Mouse (Mus musculus): ENCODE data around the gene Hcls1. TPM values are rescaled to one million over a fixed set of nuclear protein-coding genes. Genes with fewer than 3 reads are reported as not detected.

The Hcls1 gene
- total RNA-seq, 2 experiments from 2014 or later: 7.0 to 7.1 TPM

- no peak for DNase-seq
Measured at GRCm38 (mm10) chr16:36930231-36931136, 4.3 kb upstream of the Hcls1 start.

DNA sequence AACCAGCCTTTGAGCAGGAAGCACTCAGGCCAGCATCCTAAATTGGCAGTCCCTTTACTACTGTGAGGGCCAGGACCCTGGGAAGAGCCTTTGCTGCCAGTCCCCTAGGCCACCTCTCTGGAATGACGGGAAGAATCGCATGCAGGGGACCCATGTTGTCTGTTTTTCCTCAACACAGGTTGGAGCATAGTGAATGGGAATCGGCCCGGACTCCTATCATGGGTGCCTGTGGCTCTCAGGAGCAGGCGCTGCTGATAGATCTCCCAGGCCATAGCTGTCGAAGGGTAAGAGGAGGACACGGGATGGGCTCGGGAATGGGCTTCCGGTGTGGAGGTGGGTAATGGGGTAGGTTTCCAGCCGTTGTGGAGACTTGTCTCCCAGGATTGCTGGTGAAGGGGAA lies 3.4 kb upstream of the Hcls1 start:
- no peak for DNase-seq

GRCm38 (mm10) chr16:36931976-36932375 lies 2.8 kb upstream of the Hcls1 start:
- DNase-seq: no peak

DNA sequence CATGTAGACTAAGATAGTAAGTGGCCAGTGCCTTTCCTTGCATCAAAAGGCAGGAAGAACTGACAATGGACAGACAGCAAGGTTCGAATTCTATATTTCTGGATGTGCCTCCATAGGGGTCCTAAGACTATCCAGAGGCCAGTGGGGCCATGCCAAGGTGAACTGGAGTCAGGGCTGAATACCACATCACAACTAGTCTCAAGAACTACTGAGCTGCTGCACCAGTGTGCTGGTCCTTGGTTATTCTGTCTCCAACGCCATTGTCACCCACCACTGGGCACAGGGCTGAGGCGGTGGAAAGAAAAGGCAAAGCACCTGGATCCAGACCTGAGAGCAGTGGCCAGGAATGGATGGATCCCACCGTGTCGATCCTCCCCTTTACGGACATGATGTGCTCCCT lies 2.2 kb upstream of the Hcls1 start:
- no peak for DNase-seq

DNA sequence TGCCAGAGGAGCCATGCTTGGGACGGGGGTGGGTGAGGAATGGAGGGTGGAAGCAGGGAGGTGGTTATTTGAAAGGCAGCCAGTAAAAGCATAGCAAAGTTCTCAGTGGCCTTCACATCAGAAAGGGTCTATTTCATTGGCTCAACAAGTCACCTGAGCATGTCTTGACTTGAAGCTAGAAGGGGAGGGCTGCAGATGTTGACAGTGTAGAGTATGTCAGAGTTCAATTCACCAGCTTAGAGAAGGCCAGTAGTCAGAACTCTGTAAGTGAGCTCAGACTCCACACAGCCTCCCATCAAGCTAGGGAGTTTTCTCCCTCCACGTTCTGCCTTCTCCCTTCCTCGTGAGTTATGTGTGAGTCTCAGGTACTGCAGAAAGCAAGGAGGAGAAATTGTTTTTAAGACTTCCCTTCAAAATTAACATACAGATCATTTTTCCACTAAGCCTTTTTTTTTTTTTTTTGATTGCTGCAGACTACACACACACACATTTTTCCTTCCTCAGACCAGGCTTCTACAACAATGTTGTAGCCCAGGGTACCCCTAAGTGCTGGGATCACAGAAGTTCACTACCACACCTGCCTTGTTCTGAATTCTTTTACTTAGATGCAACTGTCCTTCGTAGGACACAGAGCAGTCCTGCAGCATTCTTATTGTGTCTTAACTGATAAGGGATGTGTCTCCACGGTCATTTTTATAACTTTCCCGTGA lies 497 bp upstream of the Hcls1 start:
- DNase-seq: no peak

DNA sequence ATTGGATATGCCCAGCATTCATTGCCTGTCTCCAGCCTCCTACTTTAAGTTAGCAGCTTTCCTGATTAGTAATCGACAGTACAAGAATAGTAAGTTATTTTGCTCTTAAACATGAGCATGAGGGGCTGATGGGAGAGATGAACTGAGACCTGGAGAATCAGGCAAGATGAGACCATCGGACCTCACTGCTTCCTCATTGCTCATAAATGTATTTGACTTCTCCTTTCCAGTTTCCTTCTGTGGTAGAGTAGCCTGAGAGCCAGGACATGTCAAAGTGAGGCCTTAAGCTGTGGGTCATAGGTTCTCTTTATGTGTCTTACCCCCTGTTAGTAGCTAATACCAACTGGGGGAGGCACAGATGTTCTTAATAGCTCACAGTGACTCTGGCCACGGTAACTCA lies 1.0 kb downstream of the Hcls1 start:
- no peak for DNase-seq

GRCm38 (mm10) chr16:36941137-36941727 lies 6.4 kb downstream of the Hcls1 start:
- DNase-seq: no peak

GRCm38 (mm10) chr16:36941895-36942294 lies 7.1 kb downstream of the Hcls1 start:
- DNase-seq: no peak

DNA sequence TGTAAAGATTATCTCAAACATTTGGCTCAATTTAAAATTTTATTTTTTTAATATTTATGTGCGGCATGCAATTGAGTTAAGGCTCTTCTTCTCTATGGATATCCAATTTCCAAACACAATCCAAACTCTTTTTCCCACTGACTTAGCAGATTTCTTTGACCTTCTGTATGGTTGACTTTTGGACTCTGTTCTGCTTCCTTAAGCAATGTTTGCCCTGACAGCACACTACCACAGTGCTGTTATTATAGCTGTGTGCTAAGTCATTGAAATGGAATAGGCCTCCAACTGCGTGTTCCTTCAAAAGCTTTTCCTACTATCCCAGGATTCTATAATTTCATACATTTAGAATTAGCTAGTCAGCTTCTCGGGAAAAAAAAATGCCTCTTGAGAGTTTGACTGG lies 8.8 kb downstream of the Hcls1 start:
- DNase-seq: no peak

DNA sequence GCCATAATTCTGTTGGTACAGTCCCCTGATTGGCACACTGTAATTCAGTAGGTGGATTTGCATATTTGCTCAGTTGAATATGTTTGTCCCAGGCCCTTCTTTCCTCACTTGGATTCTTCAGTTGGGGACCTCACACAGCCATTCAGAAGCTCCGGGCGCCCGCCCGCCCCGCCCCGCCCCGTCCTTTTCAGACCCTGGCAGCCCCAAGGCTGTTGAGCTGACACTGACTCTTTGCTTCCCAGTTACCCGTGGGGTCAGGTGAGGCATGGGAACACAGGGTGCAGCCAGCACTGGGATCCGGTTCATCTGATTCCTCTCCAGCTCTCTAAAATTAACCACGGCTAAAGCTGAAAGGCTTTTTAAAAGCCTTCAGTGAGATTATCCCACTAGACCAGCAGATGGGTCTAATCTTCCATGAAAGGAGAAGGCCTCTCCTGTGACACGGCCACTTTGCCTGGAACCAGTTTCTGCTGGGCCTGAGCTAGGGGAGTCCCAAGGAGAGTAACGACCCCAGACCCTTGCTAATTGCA lies 10.2 kb downstream of the Hcls1 start:
- DNase-seq: peak; percentile 49

- DNase-seq: no peak
Measured at GRCm38 (mm10) chr16:36946459-36947159, 11.8 kb downstream of the Hcls1 start.

GRCm38 (mm10) chr16:36947646-36948197 lies 12.9 kb downstream of the Hcls1 start:
- DNase-seq: no peak

DNA sequence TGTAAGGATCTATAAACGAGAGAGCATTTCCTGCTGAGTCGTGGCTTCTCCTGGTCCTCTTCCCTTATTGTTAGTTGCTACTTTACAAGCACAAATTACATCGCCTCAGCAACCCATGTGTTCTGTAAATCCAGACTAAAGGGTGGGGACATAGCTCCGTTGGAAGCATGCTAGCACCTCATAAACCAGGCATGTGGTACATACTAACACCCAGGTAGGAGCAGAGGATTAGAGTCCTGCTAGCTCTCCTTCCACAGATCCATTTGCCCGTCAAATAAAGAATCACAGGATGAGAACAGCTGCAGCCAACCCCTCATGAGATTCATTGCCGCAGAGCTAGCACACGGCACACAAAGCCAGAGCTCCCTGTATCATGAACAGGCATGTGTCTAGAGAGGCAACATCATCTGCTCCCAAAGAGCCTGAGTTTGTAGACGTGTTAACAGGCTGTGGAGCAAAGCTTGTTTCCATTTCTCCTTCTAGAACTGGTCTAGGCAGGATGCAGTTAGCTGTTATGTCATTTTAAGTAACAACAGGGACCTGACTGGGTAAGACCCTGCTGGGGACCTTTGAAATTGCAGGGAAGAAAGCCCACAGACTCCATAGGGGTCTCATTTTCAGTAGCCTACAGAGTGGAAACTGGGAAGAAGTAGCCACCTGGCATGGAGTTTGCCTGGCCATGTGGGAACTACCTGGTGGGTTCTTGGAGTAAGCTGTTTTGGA lies 15.0 kb downstream of the Hcls1 start:
- no peak for DNase-seq

- no peak for DNase-seq
Measured at GRCm38 (mm10) chr16:36951029-36951428, 16.2 kb downstream of the Hcls1 start.

- DNase-seq: no peak
Measured at GRCm38 (mm10) chr16:36955106-36955505, 20.3 kb downstream of the Hcls1 start.

- DNase-seq: no peak
Measured at GRCm38 (mm10) chr16:36963415-36963814, 28.6 kb downstream of the Hcls1 start.

- DNase-seq: no peak
Measured at GRCm38 (mm10) chr16:36979127-36979526, 44.3 kb downstream of the Hcls1 start.

- no peak for DNase-seq
Measured at GRCm38 (mm10) chr16:36983796-36984195, 49.0 kb downstream of the Hcls1 start.

GRCm38 (mm10) chr16:36985636-36986042 lies 50.9 kb downstream of the Hcls1 start:
- no peak for DNase-seq

DNA sequence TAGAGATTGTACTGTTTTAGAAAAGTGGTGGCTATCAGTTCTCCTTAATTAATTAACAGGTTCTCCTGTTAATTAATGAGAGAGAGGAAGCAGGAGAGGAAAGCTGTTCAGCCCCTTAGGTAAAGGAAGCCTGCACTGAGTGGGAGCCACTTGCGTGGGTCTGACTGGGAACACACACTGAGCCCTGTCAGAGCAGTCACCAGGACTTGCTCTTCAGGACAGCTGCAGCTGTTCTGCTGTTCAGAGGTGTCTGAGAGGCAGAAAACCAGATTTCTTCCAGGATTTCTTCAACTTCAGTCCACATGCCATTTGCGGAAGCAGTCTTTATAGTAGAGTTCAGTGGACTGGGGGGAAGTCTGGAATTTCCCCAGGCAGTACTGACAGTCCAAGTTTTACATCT lies 52.6 kb downstream of the Hcls1 start:
- DNase-seq: no peak

DNA sequence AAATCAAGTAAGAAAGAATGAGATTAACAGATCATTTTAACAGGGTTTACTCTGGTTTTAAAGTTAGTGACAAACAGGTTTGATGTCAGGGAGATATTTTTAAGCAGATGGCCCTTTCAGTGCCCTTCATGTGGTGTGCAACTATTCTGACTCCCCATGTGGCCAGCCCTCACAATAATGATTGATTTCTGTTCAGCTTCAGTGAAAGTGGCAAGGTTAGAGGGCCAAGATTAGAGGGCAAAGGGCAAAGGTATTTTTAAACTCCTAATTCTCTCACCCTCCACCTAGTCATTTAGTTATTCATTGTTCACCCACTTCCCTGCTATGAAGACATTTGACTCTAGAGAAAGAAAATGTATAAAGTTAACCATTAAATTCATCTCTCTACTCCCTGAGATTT lies 53.3 kb downstream of the Hcls1 start:
- DNase-seq: no peak
